Mouse (Mus musculus) kidney, adult 18-20 months (tissue): ENCODE results near the gene D130043K22Rik.
"Not testable (repeated sequence)": the region's sequence is repeated elsewhere in the genome, so short reads cannot be mapped to it uniquely, and the experiment has no call there.

ENCODE experiments used
- DNase-seq: peaks from one replicate; pipeline ENCODE4 v3.0.0; 2021

D130043K22Rik gene

DNA sequence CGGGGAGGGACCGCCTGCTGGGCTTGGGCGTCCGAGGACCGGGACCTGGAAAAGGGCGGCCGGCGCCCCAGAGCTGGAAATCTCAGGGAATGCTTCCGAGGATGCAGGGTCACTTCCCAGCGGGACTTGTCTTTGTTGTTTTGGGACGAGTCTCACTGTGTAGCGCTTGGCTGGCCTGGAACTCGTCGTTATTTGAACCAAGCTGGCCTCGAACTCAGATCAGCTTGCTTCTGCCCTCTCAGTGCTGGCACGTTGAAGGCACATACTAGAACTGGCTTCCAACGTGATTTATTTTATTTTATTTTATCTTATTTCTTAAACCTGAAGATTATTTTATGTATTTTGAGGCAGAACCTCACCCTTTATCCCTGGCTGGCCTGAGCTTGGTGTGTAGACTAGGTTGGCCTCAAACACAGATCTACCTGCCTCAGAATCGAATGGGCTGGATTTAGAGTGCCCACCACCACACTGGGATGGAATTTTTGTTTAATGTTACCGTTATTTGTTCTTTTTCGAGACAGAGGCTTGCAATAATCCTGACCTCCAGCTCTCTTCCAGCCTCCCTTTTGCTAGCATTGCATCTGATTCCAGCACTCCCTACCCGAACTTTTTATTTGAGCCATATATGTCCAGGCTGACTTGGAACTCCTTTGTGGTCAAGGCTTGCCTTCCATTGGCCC lies 12.7 kb upstream of the D130043K22Rik start:
- no peak for DNase-seq

DNA sequence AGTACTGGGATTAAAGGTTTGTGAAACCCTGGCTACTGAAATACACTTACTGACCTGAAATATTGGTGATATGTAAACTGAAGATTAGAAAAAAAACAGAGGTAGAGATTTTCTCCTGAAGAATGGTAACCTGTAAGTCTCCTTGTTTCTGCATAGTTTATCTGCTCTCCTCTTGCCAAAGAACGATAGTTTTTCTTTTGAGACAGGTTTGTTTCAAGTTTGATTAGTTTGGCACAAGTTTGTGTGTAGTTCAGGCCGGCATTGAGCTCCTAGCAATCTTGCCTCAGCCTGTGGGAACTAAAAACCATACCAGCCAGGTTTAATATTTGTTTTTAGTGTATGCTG lies 12.2 kb upstream of the D130043K22Rik start:
- no peak for DNase-seq

DNA sequence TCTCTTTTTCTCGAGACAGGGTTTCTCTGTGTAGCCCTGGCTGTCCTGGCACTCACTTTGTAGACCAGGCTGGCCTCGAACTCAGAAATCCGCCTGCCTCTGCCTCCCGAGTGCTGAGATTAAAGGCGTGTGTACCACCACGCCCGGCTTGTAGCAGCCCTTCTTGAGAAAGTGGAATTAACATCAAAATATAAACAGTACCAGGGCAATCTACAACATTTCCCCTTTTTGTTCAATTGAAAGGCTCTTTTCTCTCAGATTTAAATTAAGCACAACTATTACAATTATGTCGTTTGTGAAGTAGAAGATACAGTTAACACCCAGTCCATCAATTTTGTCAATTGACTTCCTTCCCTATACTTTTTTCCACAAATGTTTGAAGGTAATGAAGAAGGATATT lies 7.2 kb upstream of the D130043K22Rik start:
- not testable (repeated sequence) for DNase-seq

DNA sequence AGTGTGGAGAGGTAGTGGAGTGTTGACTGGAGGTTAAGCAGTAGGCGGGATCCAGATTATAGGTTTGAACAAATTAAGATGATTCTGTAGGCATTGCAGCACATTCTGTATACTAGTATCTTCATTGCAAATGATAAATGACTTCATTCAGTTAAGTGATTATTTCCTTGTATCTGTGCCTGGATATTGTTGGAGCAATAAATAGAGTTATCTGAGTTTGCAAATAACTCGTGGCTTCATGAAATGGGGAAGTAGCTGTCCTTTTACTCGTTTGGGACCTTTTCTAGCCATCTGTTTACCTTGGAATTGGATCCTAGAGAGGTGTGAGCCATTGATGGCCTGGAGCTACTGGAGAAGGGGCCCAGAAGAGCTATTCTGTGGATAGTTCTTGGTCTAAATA lies 5.1 kb upstream of the D130043K22Rik start:
- DNase-seq, result no peak

DNA sequence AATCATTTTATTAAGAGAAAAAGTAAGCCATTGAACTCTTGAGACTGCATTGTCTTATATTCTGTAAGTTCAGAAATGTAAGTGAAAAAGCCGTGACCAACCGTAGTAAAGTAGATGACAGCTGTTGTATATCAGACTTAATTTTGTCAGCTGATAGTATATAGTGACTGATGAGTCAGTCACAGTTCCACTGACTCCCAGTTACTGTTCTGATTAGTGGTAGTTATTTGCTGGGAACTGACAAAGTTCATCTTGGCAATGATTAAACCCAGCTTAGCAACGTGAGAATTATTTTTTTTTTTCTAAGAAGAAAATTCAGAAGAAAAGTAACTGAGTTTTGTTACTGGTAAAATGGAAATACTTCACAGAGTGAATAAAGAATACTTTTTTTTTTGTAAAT lies 3.2 kb upstream of the D130043K22Rik start:
- no peak for DNase-seq

- no peak for DNase-seq
These were observed 4.4 kb downstream of the D130043K22Rik start for GRCm38 (mm10) chr13:24849318-24849717.

- DNase-seq, result no peak
These were observed 7.1 kb downstream of the D130043K22Rik start for GRCm38 (mm10) chr13:24851989-24852388.

- no peak for DNase-seq
These were observed 7.6 kb downstream of the D130043K22Rik start for GRCm38 (mm10) chr13:24852570-24852969.

DNA sequence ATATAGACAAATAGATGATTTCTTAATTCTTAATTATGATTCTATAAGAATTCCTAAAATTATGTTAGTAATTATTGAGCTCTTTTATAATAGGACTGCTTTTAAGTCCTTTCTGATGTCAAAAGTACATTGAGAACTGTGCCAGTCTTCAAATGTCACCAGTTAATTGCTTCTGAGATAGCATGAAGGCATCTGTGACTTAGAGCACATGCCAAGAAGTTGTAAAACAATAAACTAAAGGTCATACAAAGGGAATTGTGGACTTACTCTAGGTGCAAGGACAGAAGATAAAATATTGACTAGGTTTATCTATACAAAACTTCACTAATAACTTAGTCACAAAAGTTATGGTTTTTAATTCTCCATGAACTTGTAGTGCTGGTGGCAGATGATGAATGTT lies 14.2 kb downstream of the D130043K22Rik start:
- no peak for DNase-seq

DNA sequence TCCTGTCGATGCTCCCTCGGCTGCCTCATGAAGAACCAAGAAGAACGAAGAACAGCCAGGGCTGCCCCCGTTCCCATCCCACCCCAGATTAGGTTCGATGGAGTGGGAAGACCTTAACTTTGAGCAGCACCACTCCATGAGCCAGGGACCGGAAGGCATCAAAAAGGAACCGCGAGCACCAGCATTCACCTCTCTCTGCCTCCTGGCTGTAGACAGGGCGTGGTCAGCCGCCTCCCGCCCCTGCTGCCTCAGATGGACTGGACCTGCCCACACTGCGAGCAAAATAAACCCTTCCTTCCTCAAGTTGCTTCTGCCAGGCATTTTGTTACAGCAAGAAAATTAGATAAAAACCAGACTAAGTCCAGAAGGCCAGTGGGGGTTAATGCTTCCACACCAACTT lies 16.1 kb downstream of the D130043K22Rik start:
- DNase-seq, result no peak

GRCm38 (mm10) chr13:24862021-24862420 lies 17.1 kb downstream of the D130043K22Rik start:
- no peak for DNase-seq

GRCm38 (mm10) chr13:24862520-24862919 lies 17.6 kb downstream of the D130043K22Rik start:
- peak; percentile 62 for DNase-seq

DNA sequence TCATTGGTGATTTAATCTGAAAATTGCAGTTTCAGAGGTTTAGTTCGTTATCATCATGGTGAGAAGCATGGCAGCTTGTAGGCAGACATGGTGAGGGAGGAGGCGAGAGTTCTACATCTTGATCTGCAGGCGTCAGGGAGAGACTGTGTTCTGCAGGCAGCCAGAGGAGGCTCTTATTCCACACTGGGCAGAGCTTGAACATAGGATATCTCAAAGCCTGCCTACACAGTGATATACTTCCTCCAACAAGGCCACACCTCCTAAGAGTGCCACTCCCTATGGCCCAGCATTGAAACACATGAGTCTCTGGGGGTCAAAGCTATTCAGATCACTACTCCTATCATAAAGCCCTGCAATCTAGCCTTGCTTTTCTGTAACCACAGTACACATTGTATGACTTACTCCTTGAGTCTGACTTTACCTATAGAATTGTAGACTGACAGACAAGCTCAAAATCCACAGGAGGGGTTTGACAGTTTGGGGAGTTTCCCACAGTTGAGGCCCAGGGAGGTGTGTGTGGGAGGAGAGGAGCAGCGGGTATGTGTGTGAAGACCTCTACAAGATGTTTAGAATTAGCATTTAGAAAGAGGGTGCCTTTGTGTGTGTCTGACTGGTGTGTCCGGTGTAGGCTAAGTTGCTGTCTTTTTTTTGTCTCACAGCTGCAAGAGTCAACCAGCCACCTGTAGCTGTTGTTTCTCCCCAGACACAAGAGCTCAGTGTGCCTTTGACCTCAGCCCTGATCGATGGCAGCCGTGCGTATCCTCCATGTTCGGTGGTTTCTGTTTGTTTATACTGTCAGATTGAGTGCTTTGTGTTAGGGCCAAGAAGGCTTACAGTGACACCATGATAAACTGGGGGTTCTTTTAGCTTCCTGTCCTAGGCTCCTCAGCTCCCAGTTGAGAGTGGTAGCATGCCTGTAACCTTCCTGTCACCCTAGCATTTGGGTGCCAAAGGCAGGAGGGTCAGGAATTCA lies 21.8 kb downstream of the D130043K22Rik start:
- no peak for DNase-seq

DNA sequence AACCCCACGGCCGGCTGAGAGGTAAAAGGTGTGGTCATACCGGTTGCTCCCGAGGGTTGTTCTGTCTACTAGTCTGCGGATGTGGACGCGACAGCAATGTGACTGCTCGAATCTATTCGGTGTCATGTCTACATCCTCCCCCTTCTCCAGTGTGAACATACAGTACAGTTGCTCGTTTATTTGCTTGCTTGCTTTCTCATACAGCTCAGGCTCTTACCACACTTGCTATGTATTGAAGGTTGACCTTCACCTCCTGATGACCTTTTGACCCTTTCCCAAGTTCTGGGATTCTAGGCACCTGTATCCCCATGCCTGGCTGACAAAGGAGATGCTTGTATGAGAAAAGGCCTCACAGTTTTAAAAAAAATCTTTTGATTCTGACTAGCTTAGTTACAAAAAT lies 22.9 kb downstream of the D130043K22Rik start:
- no peak for DNase-seq

DNA sequence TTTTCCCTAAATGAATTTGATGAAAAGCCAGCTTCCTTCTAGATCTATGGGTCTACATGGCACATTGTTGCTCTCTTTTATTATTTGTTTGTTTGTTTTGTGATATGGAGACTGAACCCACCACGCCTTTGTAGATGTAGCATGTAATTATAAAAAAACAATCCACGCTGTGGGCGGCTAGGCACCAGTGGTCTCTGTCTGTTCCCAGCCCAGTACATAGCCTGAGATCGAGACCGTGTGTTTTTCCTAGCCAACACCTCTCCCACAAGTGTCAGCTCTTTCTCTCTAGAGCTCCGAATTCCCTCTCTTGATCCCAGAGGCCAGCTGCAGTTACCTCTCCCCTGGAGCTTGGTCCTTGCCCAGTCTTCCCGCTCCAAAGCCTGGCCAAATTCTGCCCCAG lies 23.3 kb downstream of the D130043K22Rik start:
- no peak for DNase-seq

DNA sequence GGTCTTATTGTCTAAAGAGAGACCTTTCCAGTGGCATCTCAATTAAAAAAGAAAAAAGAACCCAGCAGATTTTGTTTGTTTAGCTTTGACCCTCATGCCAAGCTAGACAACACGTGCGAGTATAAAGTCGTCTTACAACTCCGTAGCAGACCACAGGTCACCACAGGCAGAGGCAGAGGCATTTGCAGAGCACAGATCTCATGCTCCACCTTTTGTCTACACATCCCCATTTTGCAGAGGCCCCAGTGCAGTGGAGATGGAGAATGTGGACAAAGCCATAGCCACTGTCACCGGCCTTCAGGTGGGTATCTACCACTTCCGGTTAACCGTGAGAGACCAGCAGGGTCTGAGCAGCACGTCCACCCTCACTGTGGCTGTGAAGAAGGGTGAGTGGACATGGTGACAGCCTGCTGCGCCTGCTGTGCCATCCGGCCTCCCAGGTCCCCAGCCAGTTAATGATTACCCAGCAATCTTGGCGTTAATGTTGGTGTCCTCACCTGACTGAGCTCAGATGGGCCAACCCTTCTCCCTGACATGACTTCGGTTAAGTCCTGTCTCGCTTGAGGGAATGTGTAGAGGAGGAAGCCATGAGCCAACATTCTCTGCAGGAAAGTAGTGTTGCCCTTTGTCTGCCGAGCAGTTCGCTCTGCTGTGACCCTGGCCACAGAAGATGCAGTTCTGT lies 34.6 kb downstream of the D130043K22Rik start:
- peak; percentile 84 for DNase-seq

GRCm38 (mm10) chr13:24880208-24880607 lies 35.3 kb downstream of the D130043K22Rik start:
- no peak for DNase-seq

GRCm38 (mm10) chr13:24880704-24881103 lies 35.8 kb downstream of the D130043K22Rik start:
- peak; percentile 57 for DNase-seq

- DNase-seq, result peak; percentile 53
These were observed 37.5 kb downstream of the D130043K22Rik start for GRCm38 (mm10) chr13:24882411-24882810.

- peak; percentile 55 for DNase-seq
These were observed 44.6 kb downstream of the D130043K22Rik start for GRCm38 (mm10) chr13:24889554-24889953.

- no peak for DNase-seq
These were observed 47.6 kb downstream of the D130043K22Rik start for GRCm38 (mm10) chr13:24892516-24892915.

GRCm38 (mm10) chr13:24893880-24894279 lies 48.9 kb downstream of the D130043K22Rik start:
- DNase-seq, result peak; percentile 72

DNA sequence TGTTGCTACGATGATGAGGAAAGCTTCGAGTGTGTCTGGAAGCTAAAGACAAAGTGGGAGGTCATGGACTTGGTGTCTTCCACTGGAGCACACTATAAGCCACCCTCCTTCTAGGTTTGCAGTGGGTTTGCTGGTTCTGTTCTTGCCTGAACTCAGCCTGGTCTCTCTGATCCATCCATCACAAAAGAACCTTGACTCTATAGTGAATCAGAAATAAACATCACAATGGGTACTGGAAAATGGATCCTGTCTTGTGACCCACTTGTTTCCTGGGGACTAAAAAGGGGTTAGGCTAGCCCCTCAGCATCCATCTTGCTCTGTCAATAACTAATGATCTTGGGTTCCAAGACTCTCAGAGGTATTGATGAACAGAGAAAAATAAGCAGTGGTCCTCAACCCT lies 57.0 kb downstream of the D130043K22Rik start:
- DNase-seq, result no peak

GRCm38 (mm10) chr13:24903412-24903811 lies 58.5 kb downstream of the D130043K22Rik start:
- no peak for DNase-seq
